Mouse (Mus musculus): ENCODE measurements at regions not wholly inside any gene's neighbourhood (a gene's known extent, or its start where the extent isn't known, plus 50 kb on each side); places are given as distances from the start of the nearest gene placed in this dataset.
"Not testable (repeated sequence)": the region's sequence is repeated elsewhere in the genome, so short reads cannot be mapped to it uniquely, and the experiment has no call there.

DNA sequence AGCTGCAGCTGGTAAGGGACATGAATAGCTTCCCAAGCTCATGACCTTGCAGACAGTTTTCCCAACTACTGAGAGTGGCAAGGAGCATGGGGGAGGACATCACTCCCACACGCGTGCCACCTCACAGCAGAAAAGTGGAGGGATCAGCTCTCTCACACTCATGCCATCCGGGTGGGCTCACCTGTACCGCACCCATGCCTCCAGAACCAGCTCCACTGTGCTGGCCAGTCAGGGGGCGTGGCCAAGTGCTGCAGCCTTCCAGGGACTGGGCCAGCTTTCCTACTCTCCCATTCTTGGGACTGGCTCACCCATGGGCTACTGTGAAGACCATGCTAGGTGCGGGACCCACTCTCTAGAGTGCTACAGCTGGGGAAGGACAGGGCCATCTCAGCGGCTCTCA, 88.4 kb upstream of the Klf13 start:
- DNase-seq = no peak

DNA sequence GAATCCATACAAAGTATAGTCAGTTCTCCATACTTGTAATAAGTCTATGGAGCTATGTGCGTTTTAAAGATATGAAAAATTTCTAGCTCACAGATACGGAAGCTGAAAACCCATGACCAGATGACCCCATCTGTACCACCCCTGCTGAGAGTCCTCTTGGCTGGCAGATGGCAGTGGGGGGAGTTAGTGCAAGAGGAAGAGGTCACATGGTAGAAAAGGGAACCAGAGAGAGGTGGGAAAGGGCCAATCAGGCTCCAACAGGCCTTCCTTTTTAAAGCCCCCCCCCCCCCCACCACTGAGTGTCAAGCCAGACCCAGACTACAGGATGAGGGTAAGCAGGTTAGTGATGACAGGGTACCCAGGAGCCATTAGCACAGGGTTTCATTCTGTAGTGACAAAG, 86.4 kb upstream of the Klf13 start:
- no peak for DNase-seq

DNA sequence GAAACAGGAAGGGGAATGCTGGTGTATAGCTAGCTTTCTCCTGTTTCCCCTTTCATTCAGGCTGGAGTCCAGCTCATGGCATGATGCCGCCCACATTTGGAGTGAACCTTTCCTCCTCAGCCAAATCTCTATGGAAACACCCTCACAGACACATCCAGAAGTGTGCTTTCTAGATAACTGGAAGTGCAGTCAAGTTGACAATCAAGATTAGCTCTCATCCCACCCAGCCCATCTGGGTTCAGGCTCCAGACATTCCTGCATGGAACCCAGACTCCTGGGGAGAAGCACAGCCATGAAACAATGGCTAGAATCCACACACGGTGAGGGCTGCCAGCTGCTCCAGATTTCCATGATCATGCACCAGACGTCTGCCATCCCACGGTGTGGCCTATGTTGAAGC, 85.5 kb upstream of the Klf13 start:
- DNase-seq = no peak

DNA sequence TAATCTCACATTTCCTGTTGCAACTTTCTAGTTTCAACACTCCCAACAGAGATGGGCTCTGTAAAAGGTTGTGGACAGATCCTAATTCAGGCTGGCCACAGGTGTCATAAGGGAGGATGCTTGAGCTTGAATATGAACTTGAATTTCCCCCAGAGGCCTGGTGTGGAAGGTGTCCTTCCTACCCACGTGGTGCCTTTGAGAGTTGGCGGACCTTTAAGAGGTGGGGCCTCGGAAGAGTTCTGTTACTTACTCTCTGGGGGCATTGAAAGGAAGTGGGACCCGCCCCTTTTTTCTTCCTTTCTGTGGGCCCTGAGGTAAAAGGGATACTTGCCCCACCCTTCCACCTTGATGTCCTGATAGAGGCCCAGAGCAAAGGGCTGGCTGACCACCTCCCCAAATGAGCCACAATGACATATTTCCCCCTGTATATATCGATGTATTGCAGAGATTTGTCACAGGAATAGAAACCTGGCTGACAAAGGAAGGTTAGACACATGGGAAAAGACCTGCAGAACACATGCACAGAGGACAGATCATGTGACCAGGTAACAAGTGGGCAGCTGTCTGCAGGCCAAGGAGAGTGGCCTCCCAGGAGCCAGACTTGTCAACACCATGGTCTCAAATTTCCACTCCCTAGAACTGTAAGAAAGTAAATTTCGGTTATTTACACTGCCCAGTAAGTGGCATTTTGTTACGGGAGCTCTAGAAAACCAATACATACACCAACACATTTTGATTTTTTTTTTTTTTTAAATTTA, 84.2 kb upstream of the Klf13 start:
- no peak for DNase-seq

DNA sequence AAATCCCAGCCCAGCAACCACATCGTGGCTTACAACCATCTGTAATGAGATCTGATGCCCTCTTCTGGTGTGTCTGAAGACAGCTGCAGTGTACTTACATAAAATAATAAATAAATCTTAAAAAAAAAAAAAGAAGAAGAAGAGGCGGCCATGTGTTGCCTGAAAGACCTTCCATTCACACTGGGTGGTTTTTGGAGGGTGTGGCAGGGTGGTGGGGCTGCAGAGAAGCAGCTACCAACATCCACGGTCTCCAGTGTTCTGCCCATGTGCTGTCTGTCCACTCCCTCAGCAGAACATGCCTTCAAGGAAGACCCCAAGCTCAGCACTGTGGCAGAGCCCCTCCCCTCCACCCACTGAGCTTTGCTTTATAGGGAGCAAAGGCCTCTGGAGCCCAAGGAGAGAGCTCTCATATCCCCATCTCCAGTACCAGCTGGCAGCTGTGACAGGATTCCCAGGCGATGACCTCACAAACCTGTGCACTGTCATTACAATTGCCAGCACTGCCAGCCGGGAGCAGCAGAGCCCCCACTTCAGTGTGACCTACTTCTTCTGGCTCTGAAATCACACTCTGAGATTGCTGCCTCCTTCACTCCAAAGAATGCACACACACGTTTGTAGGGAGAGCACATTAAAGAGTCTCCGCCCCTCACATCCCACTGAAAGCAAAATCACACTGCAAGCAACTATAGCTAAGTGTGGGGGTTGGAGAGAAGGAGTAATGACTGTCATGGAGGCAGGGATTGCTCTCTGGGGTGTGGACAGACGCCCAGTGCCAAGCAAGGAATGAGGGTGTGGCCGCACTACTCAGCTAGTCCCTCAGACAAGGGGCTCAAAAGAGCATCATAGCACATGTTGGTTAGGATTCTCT, 82.8 kb upstream of the Klf13 start:
- DNase-seq = no peak

GRCm38 (mm10) chr7:64018107-64018506, 79.4 kb upstream of the Klf13 start:
- DNase-seq = no peak

- DNase-seq = no peak
These were observed 78.2 kb upstream of the Klf13 start for GRCm38 (mm10) chr7:64016874-64017273.

GRCm38 (mm10) chr7:64015136-64015535, 76.4 kb upstream of the Klf13 start:
- not testable (repeated sequence) for DNase-seq

- DNase-seq = no peak
These were observed 75.5 kb upstream of the Klf13 start for GRCm38 (mm10) chr7:64014227-64014626.

DNA sequence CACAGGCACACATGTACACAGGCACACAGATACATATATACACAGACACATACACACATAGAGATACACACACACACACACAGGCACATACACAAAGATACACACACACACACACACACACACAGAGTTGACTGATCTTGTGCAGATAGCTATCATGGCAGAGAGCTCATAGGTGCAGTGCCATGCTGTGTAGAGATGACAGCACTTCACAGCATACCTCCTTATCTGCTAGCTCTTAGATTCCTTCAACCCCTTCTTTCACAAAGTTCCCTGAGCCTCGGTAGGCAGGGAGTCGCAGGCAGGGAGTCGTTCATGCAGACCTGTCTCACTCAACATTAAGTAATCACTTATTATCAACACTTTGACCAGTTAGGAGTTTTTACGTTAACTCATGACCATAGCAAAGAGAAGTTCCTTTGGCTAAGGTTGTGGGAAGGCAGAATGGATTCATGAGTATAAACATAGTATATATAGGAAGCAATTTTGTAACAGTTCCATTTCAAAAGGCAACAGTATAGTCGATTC, 74.4 kb upstream of the Klf13 start:
- DNase-seq = no peak

GRCm38 (mm10) chr7:64012268-64012601, 73.5 kb upstream of the Klf13 start:
- no peak for DNase-seq

DNA sequence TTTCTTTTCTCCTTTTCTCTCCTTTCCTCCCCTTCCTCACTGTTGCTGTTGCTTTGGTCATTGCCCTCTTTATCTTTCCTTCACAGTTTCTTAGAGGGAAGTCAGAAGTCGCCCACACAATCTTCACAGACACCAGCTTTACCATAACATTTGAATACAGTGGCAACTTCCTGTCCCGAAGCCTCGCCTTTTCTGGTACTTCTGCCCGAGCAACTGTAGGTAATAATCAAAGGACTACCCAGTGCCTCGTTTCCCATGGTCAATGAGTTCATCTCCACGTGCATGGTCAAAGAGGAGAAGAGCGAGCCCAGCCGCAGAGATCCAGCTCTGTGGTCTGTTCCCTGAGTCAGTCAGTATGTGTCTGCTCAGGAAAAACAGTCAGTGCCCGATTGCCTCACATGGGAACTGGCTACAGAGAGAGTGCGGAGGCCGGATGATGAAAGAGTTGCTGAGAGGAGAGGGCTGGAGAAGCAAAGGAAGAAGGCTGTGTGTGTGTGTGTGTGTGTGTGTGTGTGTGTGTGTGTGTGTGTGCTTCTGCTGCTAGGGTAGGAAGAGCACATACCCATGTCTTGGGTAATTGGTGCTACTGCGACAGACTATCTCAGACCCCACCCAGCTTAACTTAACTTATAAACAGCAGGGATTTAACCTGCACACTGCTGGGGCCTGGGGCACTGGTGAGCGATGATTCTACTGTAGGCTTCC, 73.0 kb upstream of the Klf13 start:
- DNase-seq = peak; percentile 66 to 70

- DNase-seq = no peak
These were observed 71.9 kb upstream of the Klf13 start for GRCm38 (mm10) chr7:64010640-64011039.

- DNase-seq = peak in 1 of 2 experiments; percentile 47
These were observed 69.1 kb upstream of the Klf13 start for GRCm38 (mm10) chr7:64007766-64008165.

- no peak for DNase-seq
These were observed 68.2 kb upstream of the Klf13 start for GRCm38 (mm10) chr7:64006935-64007334.

- no peak for DNase-seq
These were observed 67.0 kb upstream of the Klf13 start for GRCm38 (mm10) chr7:64005765-64006164.

DNA sequence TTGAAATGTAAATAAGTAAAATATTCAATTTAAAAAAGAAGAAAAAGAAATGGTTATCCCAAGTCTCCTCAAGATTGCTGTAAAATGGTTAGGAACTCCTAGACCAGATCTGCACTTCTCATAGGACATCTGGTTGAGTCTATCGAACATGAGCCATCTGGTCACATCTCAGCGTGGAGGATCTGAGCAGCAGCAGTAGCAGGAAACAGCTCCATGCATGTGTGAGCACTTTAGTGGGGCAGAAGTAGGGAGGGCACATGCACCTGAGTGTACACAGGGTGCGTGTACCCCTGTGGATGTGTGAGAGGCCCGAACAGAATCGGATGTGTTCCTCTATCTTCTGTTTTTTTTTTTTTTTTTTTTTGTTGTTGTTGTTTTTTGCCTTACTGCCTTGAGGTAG, 65.2 kb upstream of the Klf13 start:
- peak in 1 of 2 experiments; percentile 70 for DNase-seq

- peak; percentile 57 to 65 for DNase-seq
These were observed 62.9 kb upstream of the Klf13 start for GRCm38 (mm10) chr7:64001611-64002111.

- DNase-seq = peak; percentile 80 to 91
These were observed 60.6 kb upstream of the Klf13 start for GRCm38 (mm10) chr7:63998995-63999960.

- DNase-seq = no peak
These were observed 59.3 kb upstream of the Klf13 start for GRCm38 (mm10) chr7:63997997-63998396.

GRCm38 (mm10) chr7:63996581-63997098, 57.9 kb upstream of the Klf13 start:
- DNase-seq = no peak

All from thymus, postnatal 36 days (tissue).